In genomic region chr8:28579250-28579651, GRCm38 (mm10) we compare ENCODE assay signal across 12 mouse cellular contexts.
DNase-seq lines count a peak whose midpoint lies in the region; ATAC-seq and TF ChIP-seq lines count a peak whose summit lies in the region.
"Had no signal": no experiment of that assay in that cellular context is flagged by ENCODE, and none has a peak within 500 bp of the region (broad histone marks: within the 10 kb centered on the region; RNA-seq: fewer than 3 reads in every experiment).

No protein-coding gene starts in this region.

- H3K4me1 ChIP-seq in heart, embryonic 14.5 days (ENCODE audit: control insufficient read depth in 2 of 2, insufficient read depth in 2 of 2, low read length in 2 of 2): no peaks in the 10 kb centered on the region
- no peaks in the 10 kb centered on the region for H3K4me1 ChIP-seq in lung, embryonic 16.5 days (replicated peaks; ENCODE audit: control insufficient read depth, insufficient read depth, low read length)
- H3K4me1 ChIP-seq in forebrain, postnatal 0 days (ENCODE audit: insufficient read depth): no peaks in the 10 kb centered on the region
- no peaks in the 10 kb centered on the region for H3K4me1 ChIP-seq in midbrain, postnatal 0 days (ENCODE audit: insufficient read depth, low read length)

- no peaks in the 10 kb centered on the region for H3K36me3 ChIP-seq in heart, embryonic 14.5 days (ENCODE audit: control insufficient read depth, insufficient read depth, low read length)
- no peaks in the 10 kb centered on the region for H3K36me3 ChIP-seq in lung, embryonic 16.5 days (ENCODE audit: control insufficient read depth, insufficient read depth, low read length)
- no peaks in the 10 kb centered on the region for H3K36me3 ChIP-seq in forebrain, postnatal 0 days (ENCODE audit: insufficient read depth)
- H3K36me3 ChIP-seq in midbrain, postnatal 0 days (ENCODE audit: insufficient read depth, low read length): no peaks in the 10 kb centered on the region

- no peak for DNase-seq in heart, postnatal 14 days
- DNase-seq in lung, postnatal 4 days: no peak
- DNase-seq in forebrain, postnatal 0 days: peak; percentile 45
- peak; percentile 65 for DNase-seq in midbrain, postnatal 0 days (ENCODE audit: low spot score)
- DNase-seq in gastrocnemius, adult 2 months: no peak
- no peak for DNase-seq in neural tube, embryonic 10.5 days (ENCODE audit: extremely low spot score, low spot score)
- DNase-seq: adrenal gland, adult 2 months; cerebellum, adult 9-10 months; kidney, postnatal 10 days had no signal

- intact Hi-C loops in heart, postnatal 14 days (cut with DNase I): no loop called here
- intact Hi-C loops in gastrocnemius, adult 2 months (cut with DNase I): no loop called here

- H3K9me3 ChIP-seq in heart, embryonic 14.5 days (ENCODE audit: control insufficient read depth, low read length): no peaks in the 10 kb centered on the region
- H3K9me3 ChIP-seq in lung, embryonic 16.5 days (ENCODE audit: control insufficient read depth, low read length): no peaks in the 10 kb centered on the region
- no peaks in the 10 kb centered on the region for H3K9me3 ChIP-seq in forebrain, postnatal 0 days (ENCODE audit: low read length)
- H3K9me3 ChIP-seq in midbrain, postnatal 0 days (ENCODE audit: low read length): no peaks in the 10 kb centered on the region

- 23% methylated on average over 8 of the region's 8 CpGs for WGBS in heart, embryonic 14.5 days
- 14% methylated on average over 8 of the region's 8 CpGs for WGBS in lung, embryonic 16.5 days
- WGBS in forebrain, postnatal 0 days: 40% methylated on average over 8 of the region's 8 CpGs
- WGBS in midbrain, postnatal 0 days: 31% methylated on average over 8 of the region's 8 CpGs

- peak overlapping the region; percentile 49 for H3K4me2 ChIP-seq in heart, embryonic 14.5 days (ENCODE audit: low read length)
- H3K4me2 ChIP-seq in lung, embryonic 16.5 days (ENCODE audit: low read depth, low read length): no peak overlapping the region
- H3K4me2 ChIP-seq in forebrain, postnatal 0 days (ENCODE audit: low read depth): no peak overlapping the region
- H3K4me2 ChIP-seq in midbrain, postnatal 0 days (ENCODE audit: low read depth, low read length, poor library complexity, severe bottlenecking): no peak overlapping the region

- H3K4me3 ChIP-seq in heart, embryonic 14.5 days (ENCODE audit: control insufficient read depth in 1 of 2, insufficient read depth in 1 of 2, low read depth in 1 of 2, low read length in 2 of 2): peak overlapping the region in 1 of 2 experiments; percentile 16; a peak in 1 of 4 replicates
- no peak overlapping the region for H3K4me3 ChIP-seq in lung, embryonic 16.5 days (ENCODE audit: low read length)
- no peak overlapping the region for H3K4me3 ChIP-seq in forebrain, postnatal 0 days (ENCODE audit: low read depth, low read length)
- H3K4me3 ChIP-seq in midbrain, postnatal 0 days (ENCODE audit: low read depth, low read length): no peak overlapping the region
- H3K4me3 ChIP-seq in gastrocnemius, adult 2 months: no peak overlapping the region

- H3K27me3 ChIP-seq in heart, embryonic 14.5 days (ENCODE audit: control insufficient read depth, insufficient read depth, low read length): no peaks in the 10 kb centered on the region
- no peaks in the 10 kb centered on the region for H3K27me3 ChIP-seq in lung, embryonic 16.5 days (ENCODE audit: control insufficient read depth, insufficient read depth, low read depth, low read length)
- H3K27me3 ChIP-seq in forebrain, postnatal 0 days (ENCODE audit: insufficient read depth, low read length): no peaks in the 10 kb centered on the region
- H3K27me3 ChIP-seq in midbrain, postnatal 0 days (ENCODE audit: insufficient read depth, low read length): no peaks in the 10 kb centered on the region

- TF ChIP-seq CTCF in forebrain, postnatal 0 days (IDR thresholded peaks at IDR 0.05; ENCODE audit: low read depth): peak; percentile 45
- peak; percentile 64 for TF ChIP-seq CTCF in midbrain, postnatal 0 days (IDR thresholded peaks at IDR 0.05)
- no peak; the same call in 1 of the 2 replicates for TF ChIP-seq CTCF in gastrocnemius, adult 2 months (IDR thresholded peaks at IDR 0.05)

- H3K27ac ChIP-seq in heart, embryonic 14.5 days (replicated peaks in 1 of 2; ENCODE audit: control insufficient read depth in 1 of 2, insufficient read depth in 1 of 2, low read depth in 2 of 2, low read length in 2 of 2): no peak overlapping the region
- no peak overlapping the region for H3K27ac ChIP-seq in lung, embryonic 16.5 days (ENCODE audit: low read length)
- no peak overlapping the region for H3K27ac ChIP-seq in forebrain, postnatal 0 days (ENCODE audit: low read depth, low read length)
- no peak overlapping the region for H3K27ac ChIP-seq in midbrain, postnatal 0 days (ENCODE audit: low read depth, low read length)
- H3K27ac ChIP-seq in gastrocnemius, adult 2 months: no peak overlapping the region
- H3K27ac ChIP-seq: liver, embryonic 14.5 days had no signal

- 0 out of 2 replicates have a peak, but pooled peaks have one; percentile 64 for ATAC-seq in heart, embryonic 14.5 days (ENCODE audit: insufficient number of reproducible peaks, insufficient read depth, low FRiP score, low read depth)
- peak; percentile 70; the same call in 1 of the 2 replicates for ATAC-seq in lung, embryonic 16.5 days (ENCODE audit: low read depth)
- peak; percentile 54 for ATAC-seq in forebrain, postnatal 0 days
- ATAC-seq in midbrain, postnatal 0 days (ENCODE audit: low FRiP score): no peak

- no peak overlapping the region for H3K9ac ChIP-seq in heart, embryonic 14.5 days (ENCODE audit: low read length)
- no peak overlapping the region for H3K9ac ChIP-seq in lung, embryonic 16.5 days (ENCODE audit: low read length)
- no peak overlapping the region for H3K9ac ChIP-seq in forebrain, postnatal 0 days
- no peak overlapping the region for H3K9ac ChIP-seq in midbrain, postnatal 0 days (replicated peaks; ENCODE audit: low read length, poor library complexity, severe bottlenecking)
- H3K9ac ChIP-seq: liver, embryonic 14.5 days had no signal

Comparison
In these comparisons a context has a peak if more than half of its experiments do, and no peak if none do; other contexts are left out.
1. DNase-seq: peak in forebrain, postnatal 0 days (single experiment) and midbrain, postnatal 0 days (single experiment); none in heart, postnatal 14 days (0 of 2), lung, postnatal 4 days (0 of 2), gastrocnemius, adult 2 months (single experiment) and neural tube, embryonic 10.5 days (single experiment).